Mouse (Mus musculus) induced T-regulatory cell, adult 2 months (primary cell): ENCODE measurements around the gene Gm45902.

Experiments
- DNase-seq: peaks from one replicate; pipeline ENCODE4 v3.0.0-alpha.2; 2012; ENCODE audit warnings: low read depth

Gene Gm45902

DNA sequence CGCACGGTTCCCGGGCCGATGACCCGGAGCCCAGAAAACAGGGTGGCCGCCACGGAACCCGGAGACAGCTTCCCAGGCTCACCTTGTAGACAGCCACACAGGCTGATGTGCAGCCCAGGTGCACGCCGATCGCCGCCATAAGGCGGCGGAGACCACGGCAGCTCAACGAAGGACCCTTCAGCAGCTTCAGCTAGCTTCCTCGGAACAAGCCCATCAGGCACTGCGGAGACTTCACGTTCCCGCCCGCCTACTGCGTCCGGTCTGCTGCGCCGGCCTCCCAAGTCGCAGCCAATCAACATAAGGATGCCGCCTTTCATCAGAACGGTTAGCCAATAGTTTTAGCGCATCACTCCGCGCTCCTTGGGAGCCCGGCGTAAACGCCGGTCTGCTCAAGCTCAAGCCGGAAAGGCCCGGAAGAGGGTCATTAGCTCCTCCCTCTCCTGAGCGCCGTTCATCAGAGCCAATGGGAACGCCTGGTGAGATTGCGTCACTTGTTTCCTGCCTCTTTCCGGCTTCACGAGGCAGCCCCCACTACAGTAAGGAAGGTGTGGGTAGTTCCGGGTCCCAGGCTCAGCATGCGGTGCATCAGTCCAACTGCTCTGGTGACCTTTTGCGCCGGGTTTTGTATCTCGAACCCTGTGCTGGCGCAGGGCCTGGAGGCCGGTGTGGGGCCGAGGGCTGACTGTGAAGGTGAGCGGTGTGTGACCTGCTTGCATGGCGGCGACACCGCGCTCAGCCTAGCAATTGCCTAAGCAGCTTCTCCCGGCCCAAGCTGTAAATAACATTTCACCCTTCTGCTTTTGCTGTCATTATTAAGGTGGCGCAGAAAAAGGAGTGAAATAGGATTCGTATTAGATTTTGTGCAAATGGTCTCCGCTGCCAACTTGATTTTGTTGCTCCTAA, at the start of gene Gm45902, which contains the start of the genes Hspa14 and Cdnf:
TSS of gene Gm45902 (minus strand) at position 239 of the 903 bp plus-strand sequence.
TSS of gene Hspa14 (minus strand) at position 263 of the 903 bp plus-strand sequence.
TSS of gene Cdnf (plus strand) at position 479 of the 903 bp plus-strand sequence.
- peak; percentile 99 for DNase-seq

DNA sequence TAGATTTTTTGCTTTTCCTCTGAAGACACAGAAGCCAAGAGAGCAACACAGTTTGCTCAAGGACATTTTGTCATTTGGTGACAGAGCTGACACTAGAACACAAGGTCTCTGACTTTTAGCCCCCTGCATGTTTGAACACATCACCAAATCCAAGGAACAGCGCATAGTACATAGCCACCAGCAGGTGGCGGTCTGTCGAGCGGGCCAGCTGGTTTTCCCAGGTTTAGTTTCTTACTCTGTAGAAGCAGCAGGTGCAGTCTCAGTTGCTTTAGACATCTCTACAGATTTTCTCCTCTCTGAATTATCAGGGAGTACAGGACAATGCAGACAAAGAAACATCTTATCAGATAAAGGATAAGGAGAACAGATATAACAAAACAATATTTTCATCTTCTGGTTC, 34.0 kb upstream of the Gm45902 start:
- peak; percentile 83 for DNase-seq

DNA sequence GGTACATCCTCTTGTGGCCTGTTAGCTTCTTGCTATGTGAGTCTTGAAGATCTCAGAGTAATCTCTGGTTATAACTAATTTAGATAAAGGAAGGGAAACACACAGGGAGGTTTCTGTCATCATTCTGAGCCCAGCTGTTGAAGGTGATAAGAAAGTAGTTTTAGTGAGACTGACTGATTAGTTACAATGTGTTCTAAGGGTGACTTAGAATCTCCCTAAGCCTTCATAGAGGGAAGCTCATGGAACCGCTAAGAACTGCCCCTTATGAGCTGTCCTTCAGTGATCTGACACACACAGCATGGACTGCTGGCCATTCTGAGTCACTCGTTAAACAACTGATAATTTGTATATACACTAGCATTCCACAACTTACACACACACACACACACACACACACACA, 33.5 kb upstream of the Gm45902 start:
- DNase-seq: no peak

DNA sequence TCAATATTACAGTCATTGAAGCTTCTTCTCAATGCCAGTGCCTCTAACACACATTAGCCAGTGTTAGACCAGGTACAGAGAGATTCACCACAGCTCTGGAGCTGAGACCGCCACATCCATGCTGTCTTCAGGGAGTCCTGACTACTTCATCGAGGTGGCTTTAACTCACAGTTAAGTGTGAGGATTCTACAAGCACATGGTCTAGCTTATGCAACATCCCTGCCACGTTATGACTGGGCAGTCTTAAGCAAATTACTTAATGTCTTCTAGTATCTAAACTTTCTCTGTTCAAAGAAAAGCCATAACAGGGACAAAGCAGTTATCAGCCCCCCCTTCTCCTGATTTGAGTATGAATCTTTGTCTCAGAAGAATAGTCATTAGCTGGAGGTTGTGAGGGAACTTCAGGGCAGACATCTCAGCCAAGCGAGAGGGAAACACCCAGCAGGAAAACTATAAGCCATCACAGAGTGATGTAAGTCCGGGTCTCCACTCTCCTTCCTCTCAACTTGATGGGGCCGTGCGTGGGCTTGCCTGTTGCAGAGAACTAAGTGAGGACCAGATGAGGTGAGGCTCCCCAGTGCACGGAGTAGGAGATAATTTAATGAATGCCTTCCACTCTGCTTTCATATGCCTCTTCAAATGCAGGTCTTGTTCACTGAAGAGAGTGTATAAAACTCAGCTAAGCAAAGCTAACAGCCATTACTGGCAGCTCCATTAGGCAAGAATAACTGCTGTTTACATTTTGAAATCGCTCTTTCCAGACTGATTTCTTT, 28.9 kb upstream of the Gm45902 start:
- no peak for DNase-seq

DNA sequence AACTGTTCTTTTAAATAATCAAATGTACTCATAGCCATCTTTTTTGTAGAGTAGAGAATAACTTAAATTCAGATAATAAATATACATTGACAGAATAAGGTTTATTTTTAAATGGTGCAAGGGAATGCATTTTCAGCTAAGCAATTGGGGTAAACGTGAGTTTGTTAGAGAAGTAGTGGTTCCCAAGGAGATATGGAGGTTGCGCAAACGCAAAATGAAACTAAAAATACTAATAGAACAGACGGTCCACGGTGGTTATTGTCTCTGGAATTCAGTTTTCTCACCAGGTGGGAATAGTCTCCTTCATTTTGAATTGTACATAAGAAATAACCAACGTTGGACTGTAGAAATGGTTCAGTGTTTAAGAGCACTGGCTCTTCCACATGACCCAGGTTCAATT, 13.7 kb upstream of the Gm45902 start:
- DNase-seq: no peak

DNA sequence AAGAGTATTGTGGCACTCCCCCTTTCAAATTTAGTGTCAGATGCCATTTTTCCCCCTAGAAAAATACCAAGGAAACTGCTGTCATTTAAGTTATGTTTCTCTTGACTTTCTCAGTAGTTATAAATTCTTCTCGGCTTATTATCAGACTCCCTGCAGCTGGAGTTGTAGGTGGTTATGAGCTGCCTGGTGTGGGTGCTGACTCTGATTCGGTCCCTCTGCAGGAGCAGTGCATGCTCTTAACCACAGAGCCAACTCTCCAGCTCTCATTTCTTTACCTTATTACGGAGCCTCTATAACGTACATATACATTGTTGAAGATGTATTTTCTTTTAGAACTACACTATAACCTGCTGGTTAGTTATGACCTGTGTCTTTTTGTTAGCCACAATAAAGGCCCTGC, 10.0 kb upstream of the Gm45902 start:
- DNase-seq: no peak

DNA sequence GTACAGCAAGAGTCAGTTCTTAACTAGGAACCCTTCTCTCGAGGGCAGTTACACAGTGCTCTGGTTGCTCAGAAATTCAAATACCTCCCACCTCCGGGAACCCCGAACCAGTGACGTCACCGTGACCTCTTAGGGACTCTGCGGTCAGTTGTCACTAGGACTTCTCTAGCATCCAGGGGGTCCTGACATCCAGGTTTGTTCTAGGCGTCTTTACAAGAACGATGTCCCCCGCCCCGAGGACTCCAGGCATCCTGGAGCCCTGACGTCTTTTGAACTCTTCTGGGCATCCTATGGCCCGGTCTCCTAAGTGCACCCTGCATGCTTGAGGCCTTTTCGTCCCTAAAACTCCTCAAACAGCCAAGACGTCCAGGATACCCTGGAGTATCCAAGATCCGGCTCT, 514 bp downstream of the Gm45902 start:
- peak; percentile 85 for DNase-seq

DNA sequence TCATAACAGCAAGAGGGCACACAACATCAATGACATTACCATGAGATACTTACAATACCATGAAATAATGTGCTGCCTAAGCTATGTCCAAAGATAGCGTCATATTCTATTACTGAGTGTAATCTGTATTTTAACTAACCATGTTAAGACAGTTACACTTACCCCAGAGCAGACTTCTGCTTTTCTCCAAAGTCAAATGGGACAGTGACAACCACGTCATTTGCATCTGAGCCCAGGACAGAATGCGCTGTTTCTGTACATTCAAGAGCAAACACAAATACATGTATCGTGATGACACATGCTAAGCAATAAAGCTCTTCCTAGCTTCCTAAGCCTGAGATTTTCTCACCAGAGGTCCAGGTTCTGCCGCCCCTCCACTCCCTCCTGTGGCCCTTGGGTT, 11.7 kb downstream of the Gm45902 start:
- no peak for DNase-seq

DNA sequence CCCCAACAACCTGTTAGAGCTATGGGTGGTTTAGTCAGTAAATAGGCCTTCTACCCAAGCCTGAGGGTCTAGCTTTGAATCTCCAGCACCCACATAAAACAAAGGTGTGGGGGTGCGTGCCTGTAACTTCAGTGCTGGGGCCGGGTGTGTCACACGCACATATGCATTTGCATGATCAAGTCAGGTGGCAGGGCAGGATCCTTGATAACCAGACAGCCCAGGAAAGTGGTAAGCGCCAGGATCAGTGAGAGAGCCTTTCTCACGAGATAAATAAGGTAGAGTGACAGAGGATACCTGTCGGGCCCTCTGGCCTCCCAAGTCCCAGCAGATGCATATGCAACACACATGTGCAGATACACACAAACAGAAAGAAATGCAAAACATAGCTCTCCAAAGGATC, 13.0 kb downstream of the Gm45902 start:
- no peak for DNase-seq

DNA sequence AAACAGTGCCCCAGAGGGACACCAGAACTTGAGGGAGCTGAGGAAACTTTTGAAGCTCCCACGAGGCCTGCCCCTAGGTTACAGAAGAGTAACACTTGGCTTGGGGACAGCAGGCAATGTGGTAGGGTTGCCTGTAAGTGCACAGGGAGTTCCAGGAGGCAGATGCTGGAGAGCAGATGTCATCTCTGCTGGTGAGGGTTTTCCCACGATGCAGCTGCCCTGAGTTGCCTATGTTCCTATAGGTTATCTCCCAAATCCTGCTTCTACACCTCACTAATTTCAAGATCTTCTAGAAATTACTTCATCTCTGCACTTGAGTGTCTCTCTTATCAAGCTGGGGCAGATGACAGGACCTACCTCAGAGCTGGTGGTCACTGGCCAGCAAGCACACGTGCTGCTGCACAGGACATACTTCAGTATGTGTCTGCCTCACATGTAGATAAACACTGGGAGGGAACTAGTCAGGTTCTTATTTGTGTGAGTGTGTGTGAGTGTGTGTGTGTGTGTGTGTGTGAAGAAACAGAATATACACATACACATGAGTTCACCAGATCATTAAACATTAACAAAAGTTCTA, 18.7 kb downstream of the Gm45902 start:
- no peak for DNase-seq

DNA sequence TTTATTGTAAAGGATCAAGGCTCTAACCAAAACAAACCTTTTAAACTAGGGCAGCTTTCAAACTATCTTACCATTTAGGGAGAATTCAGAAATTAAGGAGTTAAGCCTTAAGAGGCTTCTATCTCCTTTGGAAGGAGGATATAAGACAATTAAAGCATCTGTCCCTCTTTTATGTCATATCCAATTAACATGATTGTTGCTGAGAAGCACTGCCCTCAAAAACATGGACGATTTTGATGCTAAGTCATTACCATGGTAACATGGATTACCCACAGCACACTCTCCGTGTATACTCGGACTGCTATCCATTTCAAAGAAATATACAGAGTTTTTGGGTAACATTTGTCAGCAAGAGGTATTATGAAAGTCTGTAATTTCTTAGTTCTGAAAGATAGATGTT, 22.8 kb downstream of the Gm45902 start:
- no peak for DNase-seq

DNA sequence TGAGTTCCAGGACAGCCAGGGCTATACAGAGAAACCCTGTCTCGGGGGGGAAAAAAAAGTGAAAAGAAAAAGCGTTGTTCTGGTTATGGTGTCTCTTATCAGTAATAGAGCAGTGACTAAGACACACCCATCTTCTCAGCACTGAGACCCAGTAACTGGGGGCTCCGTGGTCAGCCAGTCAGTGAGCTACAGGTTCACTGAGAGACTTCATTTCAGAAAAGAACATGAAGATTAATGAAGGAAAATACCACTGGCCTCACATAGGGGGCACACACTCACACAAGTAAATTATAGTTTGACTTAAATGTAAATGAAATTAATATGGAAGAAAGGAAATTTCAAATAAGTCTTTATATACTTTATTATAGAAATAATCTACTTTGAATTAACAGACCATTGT, 32.4 kb downstream of the Gm45902 start:
- DNase-seq: no peak

DNA sequence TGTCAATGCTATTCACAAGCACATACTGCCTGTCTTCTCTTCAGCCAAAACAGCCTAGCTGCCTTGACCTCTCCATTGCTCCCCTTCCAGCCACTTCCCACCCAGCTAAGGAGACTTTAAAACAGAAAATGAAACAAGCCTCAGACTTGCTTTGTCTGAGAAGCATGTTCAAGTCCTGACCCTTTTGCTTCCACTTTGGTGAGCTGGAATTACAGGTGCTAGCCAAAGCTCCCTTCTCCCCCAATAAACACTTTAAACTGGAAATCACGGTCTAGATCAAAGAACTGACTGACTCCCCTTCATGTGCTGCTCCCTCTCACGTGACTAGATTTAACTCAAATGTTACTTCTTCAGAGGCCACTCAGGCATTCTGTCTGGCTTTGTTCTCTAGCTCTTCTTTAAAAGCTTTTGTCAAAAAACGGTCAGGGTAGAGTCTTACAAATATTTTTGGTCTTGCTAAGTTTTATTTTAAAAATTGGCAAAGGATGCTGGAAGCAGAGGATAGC, 36.8 kb downstream of the Gm45902 start:
- DNase-seq: no peak

DNA sequence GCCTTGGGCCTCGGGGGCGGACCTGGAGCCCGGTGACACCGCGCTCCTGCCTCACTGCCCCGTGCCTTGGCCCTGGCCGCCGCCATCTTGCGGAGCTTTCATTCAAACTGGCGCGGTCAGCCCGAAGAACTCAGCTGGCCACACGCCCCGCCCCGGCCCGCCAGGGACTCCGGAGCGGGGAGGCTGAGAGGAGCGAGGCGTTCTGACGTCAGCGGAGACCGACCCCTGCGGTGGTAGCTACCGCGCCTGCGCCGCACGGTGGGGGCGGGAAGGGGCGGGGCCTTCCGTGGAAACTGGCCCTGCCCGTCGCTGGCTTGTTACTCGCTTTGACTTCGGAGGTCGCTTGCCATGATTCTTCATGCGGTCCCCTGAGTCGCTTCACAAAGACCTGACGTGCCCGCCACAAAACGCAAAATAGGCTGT, 37.7 kb downstream of the Gm45902 start, which contains the start of gene Suv39h2:
TSS of gene Suv39h2 (minus strand) at position 171 of the 423 bp plus-strand sequence.
- peak; percentile 98 for DNase-seq

DNA sequence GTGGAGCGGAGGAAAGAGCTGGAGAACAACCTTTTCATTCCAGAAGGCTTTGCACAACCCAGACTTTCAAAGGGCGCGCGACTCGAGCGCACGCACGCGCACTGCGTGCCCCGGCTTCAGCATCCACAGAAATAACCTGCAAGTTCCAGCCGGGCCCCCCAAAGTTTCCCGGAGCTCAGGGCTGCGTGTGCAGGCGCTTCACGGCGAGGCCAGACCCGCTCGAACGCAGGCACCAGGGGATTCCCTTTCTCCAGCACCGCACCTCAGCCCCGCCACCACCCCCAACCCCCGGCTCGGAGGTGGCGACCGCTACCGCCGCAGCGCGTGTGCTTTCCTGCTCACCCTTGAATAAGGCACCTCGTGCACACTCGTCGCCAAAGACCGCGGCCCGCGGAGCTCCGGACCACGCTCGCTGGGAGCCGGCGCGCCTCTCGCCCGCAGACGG, 38.2 kb downstream of the Gm45902 start:
- DNase-seq: peak; percentile 77

DNA sequence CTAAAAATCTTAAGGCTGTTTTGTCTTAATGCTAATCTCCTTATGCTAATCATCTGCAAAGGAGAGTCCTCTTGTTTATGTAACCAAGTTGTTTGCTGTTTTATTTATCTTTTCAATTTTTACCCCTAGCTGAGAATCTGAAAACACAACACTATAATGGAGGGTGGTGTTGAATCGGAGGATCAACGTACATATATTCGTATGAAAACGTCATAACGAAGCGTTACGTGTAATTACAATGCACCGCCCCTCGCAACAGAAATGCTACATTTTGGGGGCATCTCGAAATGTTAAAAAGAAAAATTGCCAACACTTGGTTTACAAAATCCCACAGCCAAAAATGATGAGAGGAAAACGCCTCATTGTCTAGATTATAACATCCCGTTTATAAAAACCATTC, 38.7 kb downstream of the Gm45902 start:
- peak; percentile 61 for DNase-seq

DNA sequence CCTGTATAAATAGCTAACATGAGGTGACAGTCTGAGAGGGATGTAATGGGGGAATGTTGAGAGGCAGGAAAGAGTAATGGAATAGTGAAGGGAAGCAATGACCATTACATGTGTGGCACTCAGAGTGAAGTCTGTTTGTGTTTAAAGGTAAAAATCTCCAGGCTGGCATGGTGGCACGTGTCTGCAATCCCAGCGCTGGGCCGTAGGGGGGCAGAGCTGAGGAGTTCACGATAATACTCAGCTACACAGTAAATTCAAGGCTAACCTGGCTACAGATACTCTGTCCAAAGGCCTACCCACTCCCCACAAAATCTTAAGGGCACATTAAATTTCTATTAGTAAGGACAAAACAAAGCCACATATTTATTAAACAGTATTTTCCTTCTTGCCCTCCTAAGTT, 56.0 kb downstream of the Gm45902 start:
- DNase-seq: no peak
